Mouse (Mus musculus) T-helper 1 cell (primary cell): Measurements from ENCODE around the gene Acaa1a.

Experiments
- in situ Hi-C: fragments of 300-600 bp; cut with MboI, MseI; formaldehyde crosslinking; loops from one replicate; pipeline ENCODE4 v1.15.1; 2025; ENCODE audit warnings: high pct_unique_total_duplicates

The Acaa1a gene

GRCm38 (mm10) chr9:119388956-119389355 is 49.5 kb downstream of the Acaa1a start:
- in situ Hi-C loops: no loop called here

- in situ Hi-C loops: no loop called here
These were observed 50.7 kb downstream of the Acaa1a start for GRCm38 (mm10) chr9:119390214-119390613.

GRCm38 (mm10) chr9:119394808-119395207 is 55.3 kb downstream of the Acaa1a start:
- in situ Hi-C loops: no loop called here
